Mouse (Mus musculus): ENCODE results near the gene Snx32. TPM values are rescaled to one million over a fixed set of nuclear protein-coding genes. Genes with fewer than 3 reads are reported as not detected.

Snx32 gene
- polyA plus RNA-seq, 1 experiment from 2014 or later = 8.0 TPM

- ATAC-seq = no peak
- peaks cover 12% of the 10 kb centered on the region for H3K4me1 ChIP-seq (replicated peaks)
- no peaks in the 10 kb centered on the region for H3K36me3 ChIP-seq
- no peaks in the 10 kb centered on the region for H3K9me3 ChIP-seq
- no peak overlapping the region for H3K27ac ChIP-seq
- 93% methylated on average over 5 of the region's 5 CpGs for WGBS
- peaks cover 45% of the 10 kb centered on the region for H3K27me3 ChIP-seq (replicated peaks)
- no peak overlapping the region for H3K4me3 ChIP-seq (replicated peaks)
- no peak overlapping the region for H3K9ac ChIP-seq
- H3K4me2 ChIP-seq (replicated peaks) = no peak overlapping the region
Observed at GRCm38 (mm10) chr19:5445747-5446146, 64.6 kb downstream of the Snx32 start.

GRCm38 (mm10) chr19:5444954-5445353 is 65.4 kb downstream of the Snx32 start:
- whole genome bisulfite sequencing = 22% methylated on average over 7 of the region's 7 CpGs
- H3K4me2 ChIP-seq (replicated peaks) = no peak overlapping the region

DNA sequence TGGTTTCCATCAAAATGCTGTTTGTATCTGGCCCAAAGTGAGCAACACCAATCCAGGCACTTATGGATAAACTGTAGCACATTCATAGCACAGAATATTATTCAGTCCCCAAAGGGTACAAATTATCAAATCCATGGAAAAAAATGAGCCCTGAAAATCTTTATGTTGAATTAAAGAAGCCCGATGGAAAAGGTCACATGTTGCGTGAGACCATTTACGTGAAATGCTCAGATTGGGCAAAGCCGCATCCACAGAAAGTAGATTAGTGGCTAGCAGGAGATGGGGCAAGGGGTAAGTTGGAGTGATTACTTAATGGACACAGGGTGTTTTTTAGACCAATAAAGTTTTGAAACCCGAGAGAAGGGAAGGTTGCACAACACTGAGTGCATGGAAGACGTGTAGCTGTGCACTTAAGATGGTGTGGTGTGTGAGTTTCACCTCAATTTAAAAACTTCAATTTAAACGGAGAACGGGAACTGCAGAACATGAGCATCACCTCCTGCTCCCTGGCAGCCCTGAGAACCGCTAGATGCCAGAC is 65.9 kb downstream of the Snx32 start:
- no peak overlapping the region for H3K27ac ChIP-seq
- no peak overlapping the region for H3K4me2 ChIP-seq (replicated peaks)
- peaks cover 12% of the 10 kb centered on the region for H3K4me1 ChIP-seq (replicated peaks)
- no peak overlapping the region for H3K9ac ChIP-seq
- WGBS = 61% methylated on average over 9 of the region's 9 CpGs
- no peak for ATAC-seq
- H3K27me3 ChIP-seq (replicated peaks) = peaks cover 35% of the 10 kb centered on the region
- no peaks in the 10 kb centered on the region for H3K36me3 ChIP-seq
- no peaks in the 10 kb centered on the region for H3K9me3 ChIP-seq
- no peak overlapping the region for H3K4me3 ChIP-seq (replicated peaks)

More at GRCm38 (mm10) chr19:5444954-5445353, 65.4 kb downstream of the Snx32 start:
- H3K36me3 ChIP-seq = no peaks in the 10 kb centered on the region
- H3K27ac ChIP-seq = no peak overlapping the region
- H3K9ac ChIP-seq = no peak overlapping the region
- H3K4me3 ChIP-seq (replicated peaks) = no peak overlapping the region
- H3K27me3 ChIP-seq (replicated peaks) = peaks cover 39% of the 10 kb centered on the region
- no peaks in the 10 kb centered on the region for H3K9me3 ChIP-seq
- ATAC-seq = no peak
- H3K4me1 ChIP-seq (replicated peaks) = peaks cover 12% of the 10 kb centered on the region

Other genes with a start within 250 kb of the Snx32 start
- 15.6 and 15.8 TPM in 2 replicates for gene Pacs1, start 237.4 kb downstream of the Snx32 start, polyA plus RNA-seq (2015; fragmentation: Nextera tagmentation; extraction: Ambion mirVana)
- 282 and 289 TPM in 2 replicates for gene Sf3b2, start 215.1 kb downstream of the Snx32 start, polyA plus RNA-seq (2015; fragmentation: Nextera tagmentation; extraction: Ambion mirVana)
- gene Gal3st3, start 212.2 kb downstream of the Snx32 start, polyA plus RNA-seq (2015; fragmentation: Nextera tagmentation; extraction: Ambion mirVana) = 2.1 and 2.4 TPM in 2 replicates
- gene Catsper1, start 174.8 kb downstream of the Snx32 start, polyA plus RNA-seq (2015; fragmentation: Nextera tagmentation; extraction: Ambion mirVana) = not detected in 2 replicates
- gene Cst6, start 161.0 kb downstream of the Snx32 start, polyA plus RNA-seq (2015; fragmentation: Nextera tagmentation; extraction: Ambion mirVana) = 15.9 and 19.8 TPM in 2 replicates
- 53.9 and 58.2 TPM in 2 replicates for gene Eif1ad, start 143.8 kb downstream of the Snx32 start, polyA plus RNA-seq (2015; fragmentation: Nextera tagmentation; extraction: Ambion mirVana)
- 474 and 479 TPM in 2 replicates for gene Banf1, start 143.4 kb downstream of the Snx32 start, polyA plus RNA-seq (2015; fragmentation: Nextera tagmentation; extraction: Ambion mirVana)
- 61.2 and 66.4 TPM in 2 replicates for gene Sart1, start 121.8 kb downstream of the Snx32 start, polyA plus RNA-seq (2015; fragmentation: Nextera tagmentation; extraction: Ambion mirVana)
- 4.3 and 10.8 TPM in 2 replicates for gene Tsga10ip, start 108.0 kb downstream of the Snx32 start, polyA plus RNA-seq (2015; fragmentation: Nextera tagmentation; extraction: Ambion mirVana)
- 198 and 200 TPM in 2 replicates for gene Drap1, start 85.6 kb downstream of the Snx32 start, polyA plus RNA-seq (2015; fragmentation: Nextera tagmentation; extraction: Ambion mirVana)
- 42.6 and 45.8 TPM in 2 replicates for gene AI837181, start 85.4 kb downstream of the Snx32 start, polyA plus RNA-seq (2015; fragmentation: Nextera tagmentation; extraction: Ambion mirVana)
- not detected in 2 replicates for gene Fosl1, start 63.0 kb downstream of the Snx32 start, polyA plus RNA-seq (2015; fragmentation: Nextera tagmentation; extraction: Ambion mirVana)
- gene Ccdc85b, start 52.6 kb downstream of the Snx32 start, polyA plus RNA-seq (2015; fragmentation: Nextera tagmentation; extraction: Ambion mirVana) = 8.2 and 8.7 TPM in 2 replicates
- 95.1 and 99.4 TPM in 2 replicates for gene Fibp, start 49.9 kb downstream of the Snx32 start, polyA plus RNA-seq (2015; fragmentation: Nextera tagmentation; extraction: Ambion mirVana)
- 2.1 and 2.9 TPM in 2 replicates for gene Ctsw, start 42.0 kb downstream of the Snx32 start, polyA plus RNA-seq (2015; fragmentation: Nextera tagmentation; extraction: Ambion mirVana)
- gene Efemp2, start 36.6 kb downstream of the Snx32 start, polyA plus RNA-seq (2015; fragmentation: Nextera tagmentation; extraction: Ambion mirVana) = 118 TPM in 2 replicates
- 29.5 and 29.8 TPM in 2 replicates for gene Mus81, start 22.1 kb downstream of the Snx32 start, polyA plus RNA-seq (2015; fragmentation: Nextera tagmentation; extraction: Ambion mirVana)
- gene Cfl1, start 20.1 kb downstream of the Snx32 start, polyA plus RNA-seq (2015; fragmentation: Nextera tagmentation; extraction: Ambion mirVana) = 2,332 and 2,514 TPM in 2 replicates
- not detected in 2 replicates for gene 1700020D05Rik, start 6.8 kb downstream of the Snx32 start, polyA plus RNA-seq (2015; fragmentation: Nextera tagmentation; extraction: Ambion mirVana)
- gene Ovol1, start 50.1 kb upstream of the Snx32 start, polyA plus RNA-seq (2015; fragmentation: Nextera tagmentation; extraction: Ambion mirVana) = 19.3 TPM in 2 replicates
- gene Ap5b1, start 57.5 kb upstream of the Snx32 start, polyA plus RNA-seq (2015; fragmentation: Nextera tagmentation; extraction: Ambion mirVana) = 7.9 and 9.9 TPM in 2 replicates
- gene Rnaseh2c, start 91.3 kb upstream of the Snx32 start, polyA plus RNA-seq (2015; fragmentation: Nextera tagmentation; extraction: Ambion mirVana) = 128 and 149 TPM in 2 replicates
- gene Kat5, start 99.7 kb upstream of the Snx32 start, polyA plus RNA-seq (2015; fragmentation: Nextera tagmentation; extraction: Ambion mirVana) = 44.1 and 47.3 TPM in 2 replicates
- 43.0 and 43.3 TPM in 2 replicates for gene Rela, start 126.9 kb upstream of the Snx32 start, polyA plus RNA-seq (2015; fragmentation: Nextera tagmentation; extraction: Ambion mirVana)
- gene Sipa1, start 153.2 kb upstream of the Snx32 start, polyA plus RNA-seq (2015; fragmentation: Nextera tagmentation; extraction: Ambion mirVana) = 21.5 and 23.8 TPM in 2 replicates
- 33.7 and 36.3 TPM in 2 replicates for gene Map3k11, start 178.2 kb upstream of the Snx32 start, polyA plus RNA-seq (2015; fragmentation: Nextera tagmentation; extraction: Ambion mirVana)
- 16.3 and 16.8 TPM in 2 replicates for gene Pcnx3, start 178.4 kb upstream of the Snx32 start, polyA plus RNA-seq (2015; fragmentation: Nextera tagmentation; extraction: Ambion mirVana)
- 0.29 and 0.43 TPM in 2 replicates for gene Kcnk7, start 193.8 kb upstream of the Snx32 start, polyA plus RNA-seq (2015; fragmentation: Nextera tagmentation; extraction: Ambion mirVana)
- gene Ehbp1l1, start 215.8 kb upstream of the Snx32 start, polyA plus RNA-seq (2015; fragmentation: Nextera tagmentation; extraction: Ambion mirVana) = 38.6 and 40.1 TPM in 2 replicates
- gene Fam89b, start 219.1 kb upstream of the Snx32 start, polyA plus RNA-seq (2015; fragmentation: Nextera tagmentation; extraction: Ambion mirVana) = 68.7 and 69.6 TPM in 2 replicates
- 20.7 and 21.7 TPM in 2 replicates for gene Ltbp3, start 230.4 kb upstream of the Snx32 start, polyA plus RNA-seq (2015; fragmentation: Nextera tagmentation; extraction: Ambion mirVana)

Measured in intestine, embryonic 15.5 days (tissue).